Mouse (Mus musculus): ENCODE data around the gene Zfhx3.

The Zfhx3 gene

DNA sequence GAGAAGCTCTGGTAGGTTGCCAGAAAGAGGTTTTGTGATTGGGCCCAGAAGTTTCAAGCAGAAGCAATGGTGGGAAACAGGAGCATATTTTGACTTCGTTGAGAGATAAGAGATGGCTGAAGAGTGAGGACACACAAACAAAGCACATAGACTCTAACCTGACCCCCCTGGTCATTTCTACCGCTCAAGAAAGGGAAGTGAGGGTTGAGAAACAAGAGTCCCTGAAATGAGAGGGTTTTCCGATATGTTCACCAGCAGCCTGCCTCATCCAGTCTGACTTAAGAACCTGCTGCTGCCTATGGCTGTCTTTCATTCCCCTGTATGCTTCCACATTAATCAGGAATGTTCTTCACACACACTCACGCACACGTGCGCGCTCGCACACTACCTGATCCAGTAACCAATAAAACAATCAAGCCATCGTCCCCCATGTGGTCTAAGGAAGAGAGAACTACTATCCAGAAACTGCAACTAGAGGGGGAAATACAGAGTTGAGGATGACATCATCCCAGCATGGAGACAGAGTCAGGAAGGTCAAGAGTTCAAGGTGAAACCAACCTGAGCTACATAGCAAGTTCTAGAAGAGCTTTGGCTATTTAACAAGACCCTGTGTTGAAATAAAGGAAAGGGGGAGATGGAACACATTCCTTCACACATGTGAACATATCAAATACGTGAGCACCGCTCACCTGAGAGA, 649.7 kb downstream of the Zfhx3 start:
- in situ Hi-C loops (cut with MseI, MboI) = no loop called here

GRCm38 (mm10) chr8:108592990-108593589, 650.6 kb downstream of the Zfhx3 start:
- in situ Hi-C loops (cut with MseI, MboI) = no loop called here

GRCm38 (mm10) chr8:108593891-108594290, 651.4 kb downstream of the Zfhx3 start:
- in situ Hi-C loops (cut with MseI, MboI) = no loop called here

- in situ Hi-C loops (cut with MseI, MboI) = no loop called here
Measured at GRCm38 (mm10) chr8:108594361-108595060, 652.1 kb downstream of the Zfhx3 start.

DNA sequence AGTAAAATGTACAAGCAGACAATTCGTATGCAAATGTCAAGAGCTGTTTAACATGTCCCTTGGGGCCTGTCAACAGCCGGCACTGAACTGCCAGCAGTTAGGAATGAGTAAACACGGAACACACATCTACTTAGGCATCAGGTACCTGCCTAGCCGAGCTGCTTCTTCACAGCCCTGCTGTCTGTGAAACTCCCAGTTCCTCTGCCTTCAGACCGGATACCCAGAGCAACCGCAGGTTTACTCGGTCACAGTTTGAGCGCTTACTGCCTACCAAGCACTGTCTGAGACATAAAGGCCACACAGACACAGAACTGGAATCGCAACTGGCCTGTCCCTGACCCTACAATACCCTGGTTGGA, 652.6 kb downstream of the Zfhx3 start:
- in situ Hi-C loops (cut with MseI, MboI) = no loop called here

- in situ Hi-C loops (cut with MseI, MboI) = no loop called here
Measured at GRCm38 (mm10) chr8:108595721-108596495, 653.5 kb downstream of the Zfhx3 start.

GRCm38 (mm10) chr8:108599003-108599402, 656.6 kb downstream of the Zfhx3 start:
- in situ Hi-C loops (cut with MseI, MboI) = no loop called here

DNA sequence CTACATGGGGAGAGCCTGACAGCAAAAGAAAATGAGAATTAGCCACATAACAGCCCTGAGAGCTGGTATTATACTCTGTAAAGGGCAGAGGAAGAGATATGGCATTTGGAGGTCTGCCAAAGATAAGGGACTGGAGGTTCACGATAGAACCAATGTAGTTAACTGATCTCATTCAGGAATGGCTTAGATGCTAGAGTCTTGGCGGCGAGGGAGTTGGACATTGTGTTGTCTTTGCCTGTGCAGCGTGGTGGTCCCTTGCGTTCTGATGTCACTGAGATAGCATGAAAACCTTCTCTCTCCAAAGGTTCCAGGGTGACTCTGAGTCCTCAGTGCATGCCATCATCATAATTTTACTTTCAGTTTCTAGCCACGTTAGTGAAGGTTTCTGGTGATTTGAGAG, 657.1 kb downstream of the Zfhx3 start:
- in situ Hi-C loops (cut with MseI, MboI) = no loop called here

DNA sequence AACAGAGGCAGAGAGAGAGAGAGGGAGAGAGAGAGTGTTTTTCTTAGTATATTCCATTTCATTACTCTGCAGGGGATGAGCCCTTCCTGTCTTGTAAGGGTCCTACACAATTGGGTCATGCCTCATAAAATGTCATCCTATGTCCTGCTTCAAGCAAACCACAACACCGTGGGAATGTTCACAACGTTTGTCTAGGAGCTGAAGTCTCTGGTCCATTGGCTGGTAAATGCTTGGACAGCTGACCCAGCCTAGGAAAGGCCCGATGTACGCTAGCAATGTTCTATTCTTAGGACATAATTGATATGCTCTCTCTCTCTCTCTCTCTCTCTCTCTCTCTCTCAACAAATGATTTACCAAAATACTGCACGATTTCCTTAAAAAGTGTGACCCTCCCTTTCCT, 666.2 kb downstream of the Zfhx3 start:
- in situ Hi-C loops (cut with MseI, MboI) = no loop called here

- in situ Hi-C loops (cut with MseI, MboI) = no loop called here
Measured at GRCm38 (mm10) chr8:108609114-108609513, 666.7 kb downstream of the Zfhx3 start.

DNA sequence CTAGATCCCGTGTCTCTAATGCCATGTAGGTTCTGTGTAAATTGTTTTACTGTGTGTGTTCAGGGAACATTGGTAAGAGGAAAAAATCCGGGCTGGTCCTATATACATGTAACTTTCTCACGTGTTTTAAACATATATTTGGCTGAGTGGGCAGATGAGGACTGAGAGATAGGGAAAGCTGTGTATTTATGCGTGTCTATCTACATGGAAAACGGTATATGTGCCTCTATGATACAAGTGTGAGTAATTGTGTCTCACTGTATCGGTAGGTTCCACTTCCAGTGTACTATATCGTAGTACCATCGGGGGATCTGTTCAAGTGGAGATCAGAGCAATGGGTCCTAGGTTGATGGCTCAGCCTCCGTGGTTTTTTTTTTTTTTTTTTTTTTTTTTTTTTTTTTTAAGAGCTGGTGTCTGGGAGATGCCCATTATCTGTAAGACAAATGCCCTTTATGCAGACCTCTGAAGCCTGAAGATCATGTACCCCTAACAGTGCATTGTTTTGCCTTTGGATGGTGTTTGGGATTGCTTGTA, 668.8 kb downstream of the Zfhx3 start:
- in situ Hi-C loops (cut with MseI, MboI) = no loop called here

DNA sequence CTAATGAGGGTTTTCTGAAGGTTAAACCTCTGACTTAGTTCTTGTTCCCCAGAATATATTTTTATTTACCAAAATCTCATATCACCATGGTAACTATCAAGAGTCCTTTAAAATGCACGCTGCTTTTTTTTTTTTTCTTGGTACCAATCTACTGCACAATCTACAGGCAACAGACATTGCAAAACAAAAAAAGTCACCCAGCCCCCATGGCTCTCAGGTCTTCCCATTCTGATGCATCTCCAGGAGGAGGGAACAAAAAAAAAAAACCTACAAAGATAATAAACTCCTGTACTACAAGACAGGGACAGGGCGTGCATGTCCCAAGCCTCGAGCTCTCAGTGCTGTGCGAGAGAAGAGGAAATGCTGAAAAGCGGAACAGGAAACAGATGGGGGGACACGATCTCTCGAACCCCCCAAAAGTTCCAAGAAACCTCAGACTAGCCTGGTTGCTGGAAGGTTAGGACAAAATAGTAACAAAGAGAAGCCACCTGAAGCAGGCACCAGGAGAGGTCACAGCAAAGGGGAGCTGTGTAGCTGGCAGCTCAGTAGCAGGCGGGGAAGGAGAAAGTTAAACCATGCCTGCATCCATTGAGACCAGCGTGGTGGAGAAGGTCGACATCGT, 669.5 kb downstream of the Zfhx3 start:
- in situ Hi-C loops (cut with MseI, MboI) = no loop called here

DNA sequence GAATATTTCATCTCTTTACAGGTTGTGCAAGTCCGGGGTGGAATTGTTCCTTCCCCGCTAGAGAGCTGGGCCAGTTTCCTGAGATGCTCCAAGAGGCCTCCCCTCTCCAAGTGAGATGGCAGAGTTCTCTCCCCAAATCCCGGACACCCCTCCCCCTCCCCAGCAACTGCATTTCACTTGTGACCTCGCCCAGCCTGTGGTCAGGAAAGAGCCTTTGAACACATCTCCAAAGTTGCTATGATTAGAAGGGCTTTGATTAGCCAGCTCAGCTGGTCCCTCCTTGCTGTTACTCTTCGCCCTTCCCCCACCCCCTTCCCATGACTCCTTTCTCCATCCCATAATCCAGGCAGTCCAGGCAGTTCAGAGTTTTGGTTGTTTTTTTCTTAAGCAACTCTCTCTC, 670.4 kb downstream of the Zfhx3 start:
- in situ Hi-C loops (cut with MseI, MboI) = no loop called here

GRCm38 (mm10) chr8:108613280-108613679, 670.8 kb downstream of the Zfhx3 start:
- in situ Hi-C loops (cut with MseI, MboI) = no loop called here

- in situ Hi-C loops (cut with MseI, MboI) = no loop called here
Measured at GRCm38 (mm10) chr8:108621296-108621695, 678.9 kb downstream of the Zfhx3 start.

DNA sequence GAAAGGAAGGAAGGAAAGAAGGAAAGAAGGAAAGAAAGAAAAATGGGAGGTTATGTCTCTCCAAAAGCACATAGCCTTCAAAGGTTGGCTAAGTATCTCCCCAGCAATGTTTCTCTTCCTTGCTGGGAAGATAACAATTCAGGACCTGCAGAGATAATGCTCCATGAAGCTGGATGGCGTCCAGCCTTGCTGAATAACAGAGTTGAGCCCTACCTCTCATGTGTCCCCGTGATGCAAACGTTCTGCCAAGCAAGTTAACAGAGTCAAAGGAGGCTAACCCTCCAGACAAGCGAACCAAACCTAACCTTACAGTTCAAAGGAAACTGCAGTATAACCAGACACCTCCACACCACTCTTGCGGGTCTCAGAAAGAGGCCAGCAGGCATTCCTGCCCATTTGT, 681.2 kb downstream of the Zfhx3 start:
- in situ Hi-C loops (cut with MseI, MboI) = no loop called here

DNA sequence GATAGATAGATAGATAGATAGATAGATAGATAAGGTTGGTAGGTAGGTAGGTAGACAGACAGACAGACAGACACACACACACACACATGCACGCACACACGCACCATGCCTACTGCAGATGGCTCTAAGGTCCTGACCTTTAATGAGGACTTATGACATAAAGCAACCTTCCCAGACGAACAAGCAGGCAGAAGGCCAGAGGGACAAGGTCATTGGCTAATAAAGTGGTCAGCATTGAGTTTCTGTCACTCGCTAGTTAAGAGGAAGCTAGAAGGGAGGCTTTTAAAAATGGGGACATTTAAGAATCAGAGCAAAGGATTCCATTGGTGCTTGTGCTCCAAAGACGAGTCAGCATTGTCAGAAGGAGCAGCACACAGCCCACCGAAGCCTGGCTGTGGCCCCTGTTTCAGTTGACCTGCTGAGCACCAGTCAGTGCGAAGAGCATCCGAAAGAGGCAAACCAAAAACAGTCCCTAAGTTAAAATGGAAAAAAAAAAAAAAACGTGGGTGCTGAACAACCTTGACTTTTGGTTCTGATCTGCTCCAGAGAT, 683.2 kb downstream of the Zfhx3 start:
- in situ Hi-C loops (cut with MseI, MboI) = no loop called here

- in situ Hi-C loops (cut with MseI, MboI) = no loop called here
Measured at GRCm38 (mm10) chr8:108631069-108631468, 688.6 kb downstream of the Zfhx3 start.

GRCm38 (mm10) chr8:108634282-108634681, 691.8 kb downstream of the Zfhx3 start:
- in situ Hi-C loops (cut with MseI, MboI) = no loop called here

- in situ Hi-C loops (cut with MseI, MboI) = no loop called here
Measured at GRCm38 (mm10) chr8:108637887-108638286, 695.4 kb downstream of the Zfhx3 start.

GRCm38 (mm10) chr8:108645660-108646059, 703.2 kb downstream of the Zfhx3 start:
- in situ Hi-C loops (cut with MseI, MboI) = no loop called here

Measured in mouse trophoblast stem cell (cell line).